Mouse (Mus musculus): ENCODE data around the gene Frmd4b. TPM values are rescaled to one million over a fixed set of nuclear protein-coding genes. Genes with fewer than 3 reads are reported as not detected.

Frmd4b gene
- polyA plus RNA-seq, 1 experiment from 2014 or later = 32.5 TPM

DNA sequence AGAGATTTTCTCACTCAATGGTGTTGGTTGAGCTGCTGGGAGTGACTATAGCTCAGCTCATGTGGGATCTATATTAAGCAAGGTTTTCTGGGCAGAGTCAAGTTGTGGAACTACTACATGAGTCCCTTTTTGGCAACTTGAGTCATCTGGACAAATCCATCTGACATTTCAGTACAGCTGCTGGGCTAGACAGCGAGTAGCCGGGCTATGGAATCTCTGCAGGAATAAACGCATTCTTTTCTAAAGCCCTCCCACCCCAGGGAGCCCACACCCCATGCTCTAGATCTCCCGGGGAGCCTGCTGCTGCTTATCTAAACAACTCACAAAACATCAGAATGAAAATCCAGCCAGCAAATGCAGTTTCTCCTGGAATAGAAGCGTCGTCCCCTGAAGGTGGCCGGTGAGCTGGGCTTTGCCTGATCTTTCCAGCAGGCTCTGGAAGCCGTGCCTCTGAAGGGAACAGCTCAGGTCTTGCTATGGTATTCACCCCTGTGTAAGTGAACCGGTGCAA, 364.6 kb downstream of the Frmd4b start, which contains the start of gene Lmod3:
Lmod3 (minus strand) TSS at position 49 of the 511 bp plus-strand sequence.
- peak; percentile 80 for DNase-seq (ENCODE audit: low spot score)
- Histone ChIP-seq H3K36me3 (peaks cover 4% of the 10 kb centered on the region; the same call in 1 of the 2 replicates), H3K4me3 (peak within 1 kb of the TSS; percentile 51), H3K4me1 (peaks cover 21% of the 10 kb centered on the region), H3K9me3 (no peaks in the 10 kb centered on the region), H3K27ac (peak within 1 kb of the TSS; percentile 87), H3K27me3 (ENCODE audit: insufficient read depth, poor library complexity, severe bottlenecking) (no peaks in the 10 kb centered on the region)
- 9% methylated on average over 9 of the region's 9 CpGs for WGBS

DNA sequence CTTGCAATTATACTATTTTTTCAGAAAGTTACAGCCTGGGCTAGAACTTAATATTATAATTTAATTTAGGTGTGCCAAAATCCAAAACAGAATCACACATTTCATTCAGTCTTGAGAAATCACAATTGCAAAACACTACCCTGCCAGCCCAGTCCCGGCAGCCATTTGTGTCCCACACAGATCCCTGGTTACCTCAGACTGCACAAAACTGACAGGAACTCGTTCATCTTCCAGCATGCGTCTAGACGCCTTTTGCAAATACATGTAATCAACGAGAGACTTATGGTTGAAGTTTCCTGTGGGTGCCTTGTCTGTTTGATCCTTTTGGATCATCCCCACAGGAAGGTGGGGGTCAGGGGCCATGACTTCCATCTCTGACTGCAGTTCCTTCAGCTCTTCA, 365.3 kb downstream of the Frmd4b start:
- DNase-seq (ENCODE audit: low spot score) = no peak
- Histone ChIP-seq H3K27ac (peak overlapping the region; percentile 87), H3K27me3 (ENCODE audit: insufficient read depth, poor library complexity, severe bottlenecking) (no peaks in the 10 kb centered on the region), H3K36me3 (peaks cover 11% of the 10 kb centered on the region; the same call in 1 of the 2 replicates), H3K4me3 (peak overlapping the region; percentile 51), H3K4me1 (peaks cover 21% of the 10 kb centered on the region), H3K9me3 (no peaks in the 10 kb centered on the region)
- 41% methylated on average over 5 of the region's 5 CpGs for WGBS

GRCm38 (mm10) chr6:97250966-97251365, 366.4 kb downstream of the Frmd4b start:
- DNase-seq (ENCODE audit: low spot score) = peak; percentile 79
- peaks cover 17% of the 10 kb centered on the region for H3K4me1 ChIP-seq
- whole genome bisulfite sequencing = 37% methylated on average over 6 of the region's 6 CpGs
- peak overlapping the region; percentile 51; the same call in 1 of the 2 replicates for H3K4me3 ChIP-seq
- H3K27me3 ChIP-seq (ENCODE audit: insufficient read depth, poor library complexity, severe bottlenecking) = no peaks in the 10 kb centered on the region
- peaks cover 12% of the 10 kb centered on the region; the same call in 1 of the 2 replicates for H3K36me3 ChIP-seq
- H3K9me3 ChIP-seq = no peaks in the 10 kb centered on the region
- H3K27ac ChIP-seq = peak overlapping the region; percentile 87; the same call in 1 of the 2 replicates

- no peak for DNase-seq (ENCODE audit: low spot score)
- Histone ChIP-seq H3K4me3 (no peak overlapping the region), H3K4me1 (no peaks in the 10 kb centered on the region), H3K9me3 (no peaks in the 10 kb centered on the region), H3K36me3 (peaks cover 17% of the 10 kb centered on the region; the same call in 1 of the 2 replicates), H3K27ac (no peak overlapping the region), H3K27me3 (ENCODE audit: insufficient read depth, poor library complexity, severe bottlenecking) (no peaks in the 10 kb centered on the region)
These were observed 372.1 kb downstream of the Frmd4b start for GRCm38 (mm10) chr6:97245200-97245599.

DNA sequence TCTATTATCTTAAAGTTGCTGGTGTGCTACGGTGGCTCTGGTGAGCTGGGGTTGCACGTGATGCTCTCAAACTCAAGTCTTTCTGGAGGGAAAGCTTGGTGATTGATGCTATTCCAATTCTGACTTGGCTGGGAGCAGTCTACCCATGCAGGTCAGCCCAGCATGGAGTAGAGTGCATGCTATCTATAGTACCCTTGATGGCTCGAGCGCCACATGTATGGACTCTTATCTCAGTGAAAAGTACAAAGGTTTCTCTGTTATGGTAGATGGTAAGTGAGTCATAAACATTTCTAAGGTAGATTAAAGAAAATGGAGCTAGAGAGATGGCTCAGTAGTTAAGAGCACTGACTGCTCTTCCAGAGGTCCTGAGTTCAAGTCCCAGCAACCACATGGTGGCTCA, 374.8 kb downstream of the Frmd4b start:
- Histone ChIP-seq H3K4me1 (no peaks in the 10 kb centered on the region), H3K36me3 (peaks cover 25% of the 10 kb centered on the region; the same call in 1 of the 2 replicates), H3K27ac (no peak overlapping the region), H3K4me3 (no peak overlapping the region), H3K9me3 (0 out of 2 replicates have a peak, but pooled peaks cover 4% of the 10 kb centered on the region), H3K27me3 (ENCODE audit: insufficient read depth, poor library complexity, severe bottlenecking) (no peaks in the 10 kb centered on the region)
- WGBS = 85% methylated on average over 4 of the region's 4 CpGs
- DNase-seq (ENCODE audit: low spot score) = no peak

DNA sequence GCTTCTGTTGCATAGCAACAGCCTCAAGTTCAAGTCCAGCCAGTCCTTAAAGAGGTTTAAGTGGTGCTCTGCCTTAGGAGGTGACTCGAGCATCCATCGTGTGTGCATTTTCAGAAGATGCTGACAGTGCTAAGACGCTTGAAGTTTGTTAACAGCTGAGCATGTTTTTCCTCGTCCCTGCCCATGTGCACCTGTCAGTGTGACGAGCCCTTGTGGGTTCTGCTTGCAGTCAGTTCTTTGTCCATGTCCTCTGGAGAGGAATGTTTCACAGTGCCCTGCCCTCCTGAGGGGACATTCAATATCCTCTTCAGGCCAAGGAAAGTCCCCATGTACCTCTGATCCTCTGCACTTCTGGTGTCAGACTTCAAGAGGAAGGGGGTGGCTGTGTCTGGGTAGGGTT, 377.2 kb downstream of the Frmd4b start:
- DNase-seq (ENCODE audit: low spot score) = no peak
- H3K27me3 ChIP-seq (ENCODE audit: insufficient read depth, poor library complexity, severe bottlenecking) = no peaks in the 10 kb centered on the region
- 85% methylated on average over 5 of the region's 5 CpGs for WGBS
- no peaks in the 10 kb centered on the region for H3K4me1 ChIP-seq
- 0 out of 2 replicates have a peak, but pooled peaks cover 4% of the 10 kb centered on the region for H3K9me3 ChIP-seq
- peaks cover 23% of the 10 kb centered on the region; the same call in 1 of the 2 replicates for H3K36me3 ChIP-seq
- no peak overlapping the region for H3K27ac ChIP-seq
- no peak overlapping the region for H3K4me3 ChIP-seq

GRCm38 (mm10) chr6:97239360-97239759, 378.0 kb downstream of the Frmd4b start:
- no peak for DNase-seq (ENCODE audit: low spot score)
- Histone ChIP-seq H3K27ac (no peak overlapping the region), H3K9me3 (0 out of 2 replicates have a peak, but pooled peaks cover 4% of the 10 kb centered on the region), H3K27me3 (ENCODE audit: insufficient read depth, poor library complexity, severe bottlenecking) (no peaks in the 10 kb centered on the region), H3K4me3 (no peak overlapping the region), H3K4me1 (no peaks in the 10 kb centered on the region), H3K36me3 (peaks cover 28% of the 10 kb centered on the region; the same call in 1 of the 2 replicates)
- WGBS = 85% methylated on average over 6 of the region's 6 CpGs

Other genes starting within 250 kb of the Frmd4b start
- 10.7 and 17.9 TPM in 2 replicates for gene Mitf, start 189.5 kb upstream of the Frmd4b start, polyA plus RNA-seq (2016; fragmentation: Nextera tagmentation; extraction: Ambion mirVana)

All from heart, embryonic 10.5 days (tissue).